Mouse (Mus musculus) embryonic fibroblast, embryonic 13.5 days (primary cell): Measurements from ENCODE around the gene Zfp385c.

Experiments used
- CTCF ChIP-seq: IDR thresholded peaks from 2 replicates; pipeline ENCODE4 v1.5.1; 2011; ENCODE audit warnings: mild to moderate bottlenecking, control low read depth, low read length, moderate library complexity, borderline replicate concordance; ENCODE audit not compliant: insufficient read depth
- POLR2A ChIP-seq: IDR thresholded peaks from 2 replicates; pipeline ENCODE4 v1.6.1; 2011; ENCODE audit warnings: low read depth, mild to moderate bottlenecking, control low read depth, low read length, moderate library complexity

- TF ChIP-seq CTCF (no peak), POLR2A (no peak)
These were observed 6.9 kb downstream of the Zfp385c start for GRCm38 (mm10) chr11:100685371-100685770.
